Mouse (Mus musculus) hindbrain, postnatal 0 days (tissue): ENCODE measurements at regions not wholly inside any gene's neighbourhood (a gene's known extent, or its start where the extent isn't known, plus 50 kb on each side); places are given as distances from the start of the nearest gene placed in this dataset.

Experiments
- ATAC-seq: fragments of 200-750 bp; cut with Nextera tagmentation; 2 replicates; pipeline ENCODE4 v1.8.0; 2017; ENCODE audit warnings: mild to moderate bottlenecking, moderate TSS enrichment, moderate library complexity
- DNase-seq: peaks from one replicate; pipeline ENCODE4 v3.0.0-alpha.2; 2015; ENCODE audit warnings: low spot score
- H3K27ac ChIP-seq: fragments of 300-500 bp; sonication (generic); 2 replicates; pipeline ENCODE4 v1.5.1; 2014; ENCODE audit warnings: mild to moderate bottlenecking
- H3K27me3 ChIP-seq: fragments of 300-500 bp; sonication (generic); 2 replicates; pipeline ENCODE4 v1.6.1; 2014; ENCODE audit warnings: low read length, mixed read lengths; ENCODE audit not compliant: insufficient read depth
- H3K36me3 ChIP-seq: fragments of 300-500 bp; sonication (generic); 2 replicates; pipeline ENCODE4 v1.6.1; 2014; ENCODE audit warnings: low read length, mixed read lengths; ENCODE audit not compliant: insufficient read depth
- H3K4me1 ChIP-seq: fragments of 300-500 bp; sonication (generic); 2 replicates; pipeline ENCODE4 v1.6.1; 2014; ENCODE audit warnings: antibody characterized with exemption, low read length, mixed read lengths; ENCODE audit not compliant: insufficient read depth
- H3K4me2 ChIP-seq: fragments of 300-500 bp; sonication (generic); 2 replicates; pipeline ENCODE4 v1.6.1; 2014; ENCODE audit warnings: low read depth, mild to moderate bottlenecking, low read length, moderate library complexity, mixed read lengths
- H3K4me3 ChIP-seq: fragments of 300-500 bp; sonication (generic); 2 replicates; pipeline ENCODE4 v1.5.1; 2014; ENCODE audit warnings: low read length
- H3K9ac ChIP-seq: fragments of 300-500 bp; sonication (generic); replicated peaks from 2 replicates; pipeline ENCODE4 v1.6.1; 2014; ENCODE audit warnings: mild to moderate bottlenecking, low read length, moderate library complexity, mixed read lengths
- H3K9me3 ChIP-seq: fragments of 300-500 bp; sonication (generic); 2 replicates; pipeline ENCODE4 v1.6.1; 2016; ENCODE audit warnings: low read length, mixed read lengths
- CTCF ChIP-seq: IDR thresholded peaks from 2 replicates; pipeline ENCODE4 v1.5.1; 2016; ENCODE audit warnings: antibody characterized with exemption, control low read depth, low read depth
- WGBS: fragments of 180-500 bp; shearing (Covaris S2); extraction: QIAGEN DNeasy Blood & Tissue Kit; methylation state at CpG from one replicate; pipeline ENCODE4 v1.1.7; 2014; 5-methylcytosine and 5-hydroxymethylcytosine counted together

- Histone ChIP-seq H3K4me1 (no peaks in the 10 kb centered on the region), H3K9me3 (no peaks in the 10 kb centered on the region), H3K9ac (no peak overlapping the region), H3K4me2 (no peak overlapping the region), H3K36me3 (no peaks in the 10 kb centered on the region), H3K4me3 (no peak overlapping the region), H3K27me3 (no peaks in the 10 kb centered on the region), H3K27ac (no peak overlapping the region)
- DNase-seq (no peak), ATAC-seq (no peak)
- WGBS, result 90% methylated on average over 1 of the region's 1 CpGs
- no peak for TF ChIP-seq CTCF
Observed at GRCm38 (mm10) chr5:59499441-59499840, 1781.7 kb downstream of the Pcdh7 start.

- TF ChIP-seq CTCF, result no peak
- H3K9me3 ChIP-seq, result no peaks in the 10 kb centered on the region
- no peak overlapping the region for H3K27ac ChIP-seq
- no peaks in the 10 kb centered on the region for H3K27me3 ChIP-seq
- peak; percentile 10 for DNase-seq
- H3K36me3 ChIP-seq, result no peaks in the 10 kb centered on the region
- no peak overlapping the region for H3K4me3 ChIP-seq
- H3K4me1 ChIP-seq, result no peaks in the 10 kb centered on the region
- H3K9ac ChIP-seq, result no peak overlapping the region
- 52% methylated on average over 2 of the region's 2 CpGs for WGBS
- ATAC-seq, result no peak
- no peak overlapping the region for H3K4me2 ChIP-seq
Observed at GRCm38 (mm10) chr5:59545649-59546048, 1827.9 kb downstream of the Pcdh7 start.

- WGBS, result 61% methylated on average over 1 of the region's 1 CpGs
- DNase-seq (no peak), ATAC-seq (no peak)
- Histone ChIP-seq H3K9ac (no peak overlapping the region), H3K27ac (no peak overlapping the region), H3K4me3 (no peak overlapping the region), H3K4me2 (no peak overlapping the region), H3K36me3 (no peaks in the 10 kb centered on the region), H3K9me3 (no peaks in the 10 kb centered on the region), H3K4me1 (no peaks in the 10 kb centered on the region), H3K27me3 (no peaks in the 10 kb centered on the region)
- no peak for TF ChIP-seq CTCF
Observed at GRCm38 (mm10) chr5:59591149-59591548, 1873.4 kb downstream of the Pcdh7 start.
